Mouse (Mus musculus): Measurements from ENCODE around the gene Tnfrsf14. TPM values are rescaled to one million over a fixed set of nuclear protein-coding genes. Genes with fewer than 3 reads are reported as not detected.

Gene Tnfrsf14
- polyA plus RNA-seq, 1 experiment from 2014 or later: 0.14 TPM

DNA sequence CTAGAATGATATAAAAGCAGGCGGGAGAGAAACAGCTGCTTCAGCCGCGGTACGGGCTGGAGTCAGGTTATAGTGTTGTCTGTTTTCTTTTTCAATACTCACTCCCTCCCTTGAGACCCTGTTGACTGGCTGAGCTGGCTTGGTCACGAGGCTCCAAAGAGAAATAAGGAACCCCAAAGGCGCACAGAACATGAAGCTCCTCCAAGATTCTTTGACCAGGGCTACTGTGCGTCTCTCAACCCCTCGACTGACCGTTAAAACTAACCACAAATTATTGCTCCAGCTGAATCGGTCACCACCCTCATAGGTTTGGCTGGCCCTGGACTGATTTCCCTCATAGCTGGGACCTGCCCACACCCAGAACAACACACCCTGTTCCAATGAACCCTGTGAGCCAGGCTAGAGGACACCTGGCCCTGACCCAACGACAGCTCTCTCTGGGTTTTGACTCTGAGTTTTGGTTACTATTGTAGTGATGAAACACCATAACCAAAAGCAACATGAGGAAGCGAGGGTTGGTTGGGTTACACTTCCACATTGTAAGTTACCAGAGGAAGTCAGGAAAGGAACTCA, 811 bp upstream of the Tnfrsf14 start:
- Histone ChIP-seq H3K36me3 (ENCODE audit: poor library complexity, severe bottlenecking) (no peaks in the 10 kb centered on the region), H3K4me1 (no peaks in the 10 kb centered on the region), H3K9ac (no peak overlapping the region), H3K9me3 (replicated peaks) (no peaks in the 10 kb centered on the region), H3K4me3 (no peak overlapping the region), H3K4me2 (no peak overlapping the region), H3K27ac (no peak overlapping the region), H3K27me3 (peaks cover 4% of the 10 kb centered on the region; the same call in 1 of the 2 replicates)
- WGBS: 88% methylated on average over 12 of the region's 12 CpGs
- ATAC-seq: no peak

DNA sequence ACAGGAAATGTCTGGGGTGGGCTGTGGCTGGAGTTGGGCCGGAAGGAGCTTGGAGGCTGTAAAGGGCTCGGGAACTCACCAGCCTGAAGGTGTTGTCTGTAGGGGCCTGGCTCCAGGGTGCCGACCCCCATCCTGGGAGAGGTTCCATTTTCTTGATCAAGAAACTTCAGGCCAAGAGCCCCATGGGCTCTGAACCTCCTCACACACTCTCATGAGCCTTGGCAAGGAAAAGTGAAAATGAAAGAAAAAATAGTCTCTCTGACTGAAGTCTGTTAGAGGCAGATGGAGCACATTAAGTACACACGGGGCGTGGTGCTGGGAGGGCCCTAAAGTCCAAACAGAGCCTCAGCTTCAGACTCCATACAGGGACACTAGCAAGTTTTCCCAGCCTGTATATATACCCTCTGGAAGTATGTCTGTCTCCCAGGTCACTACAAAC, 445 bp downstream of the Tnfrsf14 start:
- Histone ChIP-seq H3K4me3 (no peak overlapping the region), H3K4me1 (no peaks in the 10 kb centered on the region), H3K9me3 (replicated peaks) (no peaks in the 10 kb centered on the region), H3K9ac (no peak overlapping the region), H3K36me3 (ENCODE audit: poor library complexity, severe bottlenecking) (no peaks in the 10 kb centered on the region), H3K27me3 (peaks cover 4% of the 10 kb centered on the region; the same call in 1 of the 2 replicates), H3K4me2 (no peak overlapping the region), H3K27ac (no peak overlapping the region)
- WGBS: 77% methylated on average over 5 of the region's 5 CpGs
- ATAC-seq: no peak

GRCm38 (mm10) chr4:154926969-154927898, 1.1 kb downstream of the Tnfrsf14 start:
- WGBS: 70% methylated on average over 9 of the region's 9 CpGs

GRCm38 (mm10) chr4:154925413-154925812, 3.0 kb downstream of the Tnfrsf14 start:
- no peak overlapping the region for H3K27ac ChIP-seq
- H3K27me3 ChIP-seq: peaks cover 4% of the 10 kb centered on the region; the same call in 1 of the 2 replicates
- no peak overlapping the region for H3K9ac ChIP-seq
- H3K9me3 ChIP-seq (replicated peaks): no peaks in the 10 kb centered on the region
- no peaks in the 10 kb centered on the region for H3K36me3 ChIP-seq (ENCODE audit: poor library complexity, severe bottlenecking)
- 51% methylated on average over 4 of the region's 4 CpGs for WGBS
- H3K4me1 ChIP-seq: no peaks in the 10 kb centered on the region
- no peak overlapping the region for H3K4me3 ChIP-seq
- no peak for ATAC-seq
- H3K4me2 ChIP-seq: no peak overlapping the region

More at GRCm38 (mm10) chr4:154926969-154927898, 1.1 kb downstream of the Tnfrsf14 start:
- Histone ChIP-seq H3K4me3 (no peak overlapping the region), H3K4me1 (no peaks in the 10 kb centered on the region), H3K4me2 (no peak overlapping the region), H3K9ac (no peak overlapping the region), H3K27ac (no peak overlapping the region), H3K9me3 (replicated peaks) (no peaks in the 10 kb centered on the region), H3K36me3 (ENCODE audit: poor library complexity, severe bottlenecking) (no peaks in the 10 kb centered on the region), H3K27me3 (peaks cover 4% of the 10 kb centered on the region; the same call in 1 of the 2 replicates)
- no peak for ATAC-seq

DNA sequence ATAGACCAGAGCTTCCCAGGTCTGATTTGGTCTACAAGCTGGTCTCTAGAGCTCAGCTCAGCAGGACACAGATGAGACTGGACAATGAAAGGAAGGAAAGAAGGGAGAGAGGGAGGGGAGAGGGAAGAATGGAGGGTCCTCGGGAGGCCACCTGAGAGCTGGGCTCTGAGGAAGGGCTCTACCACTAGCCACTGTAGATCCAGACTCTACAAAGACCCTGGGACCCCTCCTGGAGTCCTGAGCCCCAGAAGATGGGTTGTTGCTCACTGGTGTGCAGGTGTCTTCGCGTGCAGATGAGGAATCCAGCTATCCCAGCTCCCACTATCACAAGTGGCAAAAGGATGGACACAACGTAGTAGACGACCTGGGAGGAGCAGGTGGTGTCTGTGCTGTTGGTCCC, 5.4 kb downstream of the Tnfrsf14 start:
- Histone ChIP-seq H3K4me3 (no peak overlapping the region), H3K4me2 (no peak overlapping the region), H3K27ac (no peak overlapping the region), H3K9me3 (replicated peaks) (no peaks in the 10 kb centered on the region), H3K27me3 (peaks cover 4% of the 10 kb centered on the region; the same call in 1 of the 2 replicates), H3K9ac (no peak overlapping the region), H3K4me1 (no peaks in the 10 kb centered on the region), H3K36me3 (ENCODE audit: poor library complexity, severe bottlenecking) (no peaks in the 10 kb centered on the region)
- no peak for ATAC-seq
- whole genome bisulfite sequencing: 83% methylated on average over 5 of the region's 5 CpGs

GRCm38 (mm10) chr4:154922291-154922690, 6.1 kb downstream of the Tnfrsf14 start:
- Histone ChIP-seq H3K27ac (no peak overlapping the region), H3K4me1 (no peaks in the 10 kb centered on the region), H3K4me3 (no peak overlapping the region), H3K27me3 (peaks cover 4% of the 10 kb centered on the region; the same call in 1 of the 2 replicates), H3K9me3 (replicated peaks) (no peaks in the 10 kb centered on the region), H3K9ac (no peak overlapping the region), H3K4me2 (no peak overlapping the region), H3K36me3 (ENCODE audit: poor library complexity, severe bottlenecking) (no peaks in the 10 kb centered on the region)
- ATAC-seq: no peak
- 81% methylated on average over 4 of the region's 4 CpGs for WGBS

GRCm38 (mm10) chr4:154916662-154917061, 11.7 kb downstream of the Tnfrsf14 start:
- no peaks in the 10 kb centered on the region for H3K9me3 ChIP-seq (replicated peaks)
- no peak overlapping the region for H3K9ac ChIP-seq
- H3K27me3 ChIP-seq: 0 out of 2 replicates have a peak, but pooled peaks cover 2% of the 10 kb centered on the region
- H3K4me2 ChIP-seq: no peak overlapping the region
- no peaks in the 10 kb centered on the region for H3K36me3 ChIP-seq (ENCODE audit: poor library complexity, severe bottlenecking)
- WGBS: 81% methylated on average over 4 of the region's 4 CpGs
- H3K4me1 ChIP-seq: no peaks in the 10 kb centered on the region
- ATAC-seq: no peak
- H3K27ac ChIP-seq: no peak overlapping the region
- H3K4me3 ChIP-seq: no peak overlapping the region

DNA sequence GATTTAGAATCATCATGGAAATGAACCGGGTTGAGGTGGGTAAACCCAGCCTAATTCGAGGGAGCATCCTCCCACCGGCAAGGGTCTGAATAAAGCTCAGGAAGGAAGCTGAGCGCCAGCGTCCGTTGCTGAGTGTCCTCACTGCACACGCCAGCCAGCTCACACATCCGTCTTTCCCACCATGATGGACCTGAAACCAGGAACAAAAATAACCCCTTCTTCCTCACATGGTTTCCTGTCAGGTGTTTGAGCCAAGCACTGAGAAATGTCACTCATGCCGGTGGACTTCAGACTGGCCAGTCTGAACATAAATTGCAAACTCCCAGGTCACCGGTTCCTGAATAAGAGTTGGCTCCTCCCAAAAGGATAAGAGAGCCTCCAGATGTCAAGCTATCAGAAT, 13.1 kb downstream of the Tnfrsf14 start:
- H3K27me3 ChIP-seq: 0 out of 2 replicates have a peak, but pooled peaks cover 2% of the 10 kb centered on the region
- H3K36me3 ChIP-seq (ENCODE audit: poor library complexity, severe bottlenecking): no peaks in the 10 kb centered on the region
- H3K27ac ChIP-seq: no peak overlapping the region
- H3K9me3 ChIP-seq (replicated peaks): no peaks in the 10 kb centered on the region
- no peak overlapping the region for H3K4me3 ChIP-seq
- ATAC-seq: no peak
- H3K4me2 ChIP-seq: no peak overlapping the region
- no peaks in the 10 kb centered on the region for H3K4me1 ChIP-seq
- H3K9ac ChIP-seq: no peak overlapping the region
- 87% methylated on average over 10 of the region's 10 CpGs for WGBS

DNA sequence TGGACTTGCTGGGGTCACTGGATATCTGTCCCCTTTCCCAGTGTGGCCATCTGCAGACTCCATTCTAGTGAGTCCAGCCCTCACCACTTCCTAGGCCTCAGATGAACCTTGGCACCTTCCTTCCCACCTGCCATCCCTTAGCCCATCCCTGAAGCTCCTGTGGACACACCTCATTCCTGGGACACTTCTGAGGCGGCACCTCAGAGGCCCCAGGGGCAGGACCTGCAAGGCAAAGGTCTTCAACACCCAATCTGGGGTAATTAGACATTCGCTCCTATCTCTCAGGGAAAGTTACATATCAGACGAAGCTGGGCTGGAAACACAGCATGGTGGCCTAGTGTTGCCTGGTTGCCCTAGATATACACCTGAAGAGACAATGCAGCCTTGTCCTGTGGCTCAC, 13.7 kb downstream of the Tnfrsf14 start:
- 83% methylated on average over 3 of the region's 3 CpGs for WGBS
- no peaks in the 10 kb centered on the region for H3K36me3 ChIP-seq (ENCODE audit: poor library complexity, severe bottlenecking)
- 0 out of 2 replicates have a peak, but pooled peaks cover 2% of the 10 kb centered on the region for H3K27me3 ChIP-seq
- ATAC-seq: no peak
- H3K9me3 ChIP-seq (replicated peaks): no peaks in the 10 kb centered on the region
- no peak overlapping the region for H3K9ac ChIP-seq
- no peaks in the 10 kb centered on the region for H3K4me1 ChIP-seq
- H3K4me3 ChIP-seq: no peak overlapping the region
- H3K27ac ChIP-seq: no peak overlapping the region
- no peak overlapping the region for H3K4me2 ChIP-seq

- Histone ChIP-seq H3K27me3 (0 out of 2 replicates have a peak, but pooled peaks cover 2% of the 10 kb centered on the region), H3K9ac (no peak overlapping the region), H3K27ac (no peak overlapping the region), H3K4me2 (no peak overlapping the region), H3K4me1 (no peaks in the 10 kb centered on the region), H3K36me3 (ENCODE audit: poor library complexity, severe bottlenecking) (no peaks in the 10 kb centered on the region), H3K4me3 (no peak overlapping the region), H3K9me3 (replicated peaks) (no peaks in the 10 kb centered on the region)
- no peak for ATAC-seq
- WGBS: 95% methylated on average over 4 of the region's 4 CpGs
Measured at GRCm38 (mm10) chr4:154914252-154914651, 14.1 kb downstream of the Tnfrsf14 start.

GRCm38 (mm10) chr4:154913845-154914244, 14.5 kb downstream of the Tnfrsf14 start:
- H3K4me3 ChIP-seq: no peak overlapping the region
- H3K36me3 ChIP-seq (ENCODE audit: poor library complexity, severe bottlenecking): no peaks in the 10 kb centered on the region
- H3K27ac ChIP-seq: no peak overlapping the region
- H3K9ac ChIP-seq: no peak overlapping the region
- WGBS: 93% methylated on average over 3 of the region's 3 CpGs
- no peak for ATAC-seq
- no peaks in the 10 kb centered on the region for H3K9me3 ChIP-seq (replicated peaks)
- no peak overlapping the region for H3K4me2 ChIP-seq
- H3K27me3 ChIP-seq: 0 out of 2 replicates have a peak, but pooled peaks cover 2% of the 10 kb centered on the region
- H3K4me1 ChIP-seq: no peaks in the 10 kb centered on the region

DNA sequence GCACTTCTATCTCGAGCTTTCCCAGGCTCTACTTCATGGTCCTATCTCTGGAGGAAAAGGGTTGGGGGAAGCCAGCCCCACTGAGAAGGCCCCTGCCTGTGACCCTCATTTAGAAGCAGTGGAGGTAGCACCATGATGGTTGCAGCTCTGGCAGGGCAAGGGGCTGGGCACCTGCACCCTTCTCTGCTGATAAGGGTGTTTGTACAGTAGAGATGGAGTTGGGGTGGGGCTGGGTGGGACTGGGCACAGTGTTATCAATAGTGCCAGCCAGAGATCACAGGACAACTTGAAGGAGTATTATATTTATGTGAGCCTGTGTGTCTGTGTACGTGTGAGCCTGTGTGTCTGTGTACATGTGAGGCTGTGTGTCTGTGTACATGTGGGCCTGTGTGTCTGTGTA, 16.7 kb downstream of the Tnfrsf14 start:
- Histone ChIP-seq H3K4me1 (peaks cover 3% of the 10 kb centered on the region; the same call in 1 of the 2 replicates), H3K9me3 (replicated peaks) (no peaks in the 10 kb centered on the region), H3K27me3 (0 out of 2 replicates have a peak, but pooled peaks cover 2% of the 10 kb centered on the region), H3K9ac (no peak overlapping the region), H3K4me3 (no peak overlapping the region), H3K36me3 (ENCODE audit: poor library complexity, severe bottlenecking) (no peaks in the 10 kb centered on the region), H3K27ac (no peak overlapping the region), H3K4me2 (no peak overlapping the region)
- WGBS: 72% methylated on average over 2 of the region's 2 CpGs
- ATAC-seq: no peak

All from forebrain, embryonic 13.5 days (tissue).